Mouse (Mus musculus): ENCODE data around the gene Bloc1s2. TPM values are rescaled to one million over a fixed set of nuclear protein-coding genes. Genes with fewer than 3 reads are reported as not detected.
A peak's percentile ranks its signal among the peaks of the same experiment; 100 is the strongest.
"Not testable (repeated sequence)": the region's sequence is repeated elsewhere in the genome, so short reads cannot be mapped to it uniquely, and the experiment has no call there.

Gene Bloc1s2
- polyA plus RNA-seq, 1 experiment from 2014 or later = 48.1 TPM

DNA sequence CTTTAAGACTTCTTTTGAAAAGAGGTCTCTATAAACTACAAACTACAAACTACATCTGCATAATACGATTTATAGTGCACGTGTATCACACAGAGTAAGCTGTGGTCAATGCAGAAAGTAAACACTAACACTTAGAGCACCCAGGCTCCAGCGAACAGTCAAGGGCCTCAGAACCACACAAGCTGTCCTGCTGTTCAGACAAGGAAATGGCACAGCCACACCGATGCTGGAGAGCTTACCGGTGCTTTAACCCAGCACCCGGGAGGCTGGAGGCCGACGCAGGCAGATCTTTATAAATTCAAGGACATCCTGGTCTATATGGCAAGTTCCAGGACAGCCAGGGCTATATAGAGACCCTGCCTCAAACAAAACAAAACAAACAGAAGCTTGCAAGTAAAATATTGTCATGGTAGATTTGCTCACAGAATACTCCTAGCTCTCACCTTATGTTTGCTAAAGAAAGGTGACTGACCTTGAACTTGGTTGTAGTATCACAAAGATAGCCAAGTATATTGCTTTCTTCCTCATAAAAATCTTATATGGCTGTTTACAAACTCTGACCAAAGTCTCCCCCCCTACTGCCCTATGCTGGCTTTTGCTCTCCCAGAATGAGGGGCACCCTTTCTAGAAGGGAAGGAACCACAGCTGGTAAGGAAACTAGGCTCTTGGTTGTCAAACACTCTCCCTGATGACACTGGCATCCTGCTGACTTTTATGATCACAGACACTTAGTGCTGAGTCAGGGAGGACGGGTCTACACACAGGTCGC, 18.3 kb downstream of the Bloc1s2 start:
- ATAC-seq (ENCODE audit: low read depth) = no peak
- H3K9me3 ChIP-seq (replicated peaks) = no peaks in the 10 kb centered on the region
- H3K4me1 ChIP-seq (replicated peaks) = no peaks in the 10 kb centered on the region
- 87% methylated on average over 10 of the region's 10 CpGs for WGBS (ENCODE audit: insufficient replicate concordance)
- H3K4me2 ChIP-seq = no peak overlapping the region
- DNase-seq = no peak
- no peaks in the 10 kb centered on the region for H3K27me3 ChIP-seq
- no peak overlapping the region for H3K27ac ChIP-seq
- H3K36me3 ChIP-seq = peaks cover 91% of the 10 kb centered on the region
- no peak overlapping the region for H3K4me3 ChIP-seq (replicated peaks)
- no peak overlapping the region for H3K9ac ChIP-seq

- peaks cover 92% of the 10 kb centered on the region for H3K36me3 ChIP-seq
- DNase-seq (no peak), ATAC-seq (ENCODE audit: low read depth) (no peak)
- 87% methylated on average over 7 of the region's 7 CpGs for WGBS (ENCODE audit: insufficient replicate concordance)
- H3K9ac ChIP-seq = no peak overlapping the region
- H3K4me2 ChIP-seq = no peak overlapping the region
- no peaks in the 10 kb centered on the region for H3K9me3 ChIP-seq (replicated peaks)
- no peaks in the 10 kb centered on the region for H3K27me3 ChIP-seq
- H3K4me1 ChIP-seq (replicated peaks) = 0 out of 2 replicates have a peak, but pooled peaks cover 3% of the 10 kb centered on the region
- H3K27ac ChIP-seq = no peak overlapping the region
- H3K4me3 ChIP-seq (replicated peaks) = no peak overlapping the region
These were observed 25.1 kb downstream of the Bloc1s2 start for GRCm38 (mm10) chr19:44121137-44121536.

DNA sequence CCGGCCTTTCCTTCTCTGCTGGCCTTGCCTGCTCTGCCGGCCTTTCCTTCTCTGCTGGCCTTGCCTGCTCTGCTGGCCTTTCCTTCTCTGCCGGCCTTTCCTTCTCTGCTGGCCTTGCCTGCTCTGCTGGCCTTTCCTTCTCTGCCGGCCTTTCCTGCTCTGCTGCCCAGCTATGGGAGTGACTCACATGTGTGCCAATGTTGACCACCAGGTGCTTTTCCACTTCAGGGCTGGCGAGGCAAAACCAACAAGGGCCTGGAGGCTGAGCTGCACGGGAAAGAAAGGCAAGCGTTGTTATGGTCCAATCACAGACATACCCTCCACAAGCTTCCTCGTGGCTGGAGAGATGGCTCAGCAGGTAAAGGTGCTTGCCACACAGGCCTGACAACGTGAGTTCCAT, 25.6 kb downstream of the Bloc1s2 start:
- ATAC-seq (ENCODE audit: low read depth); H3K27me3 ChIP-seq; H3K4me2 ChIP-seq; DNase-seq; H3K9ac ChIP-seq; H3K27ac ChIP-seq; H3K9me3 ChIP-seq (replicated peaks); H3K4me3 ChIP-seq (replicated peaks); H3K4me1 ChIP-seq (replicated peaks): not testable (repeated sequence)
- H3K36me3 ChIP-seq = peaks cover 94% of the 10 kb centered on the region
- 85% methylated on average over 9 of the region's 9 CpGs for WGBS (ENCODE audit: insufficient replicate concordance)

DNA sequence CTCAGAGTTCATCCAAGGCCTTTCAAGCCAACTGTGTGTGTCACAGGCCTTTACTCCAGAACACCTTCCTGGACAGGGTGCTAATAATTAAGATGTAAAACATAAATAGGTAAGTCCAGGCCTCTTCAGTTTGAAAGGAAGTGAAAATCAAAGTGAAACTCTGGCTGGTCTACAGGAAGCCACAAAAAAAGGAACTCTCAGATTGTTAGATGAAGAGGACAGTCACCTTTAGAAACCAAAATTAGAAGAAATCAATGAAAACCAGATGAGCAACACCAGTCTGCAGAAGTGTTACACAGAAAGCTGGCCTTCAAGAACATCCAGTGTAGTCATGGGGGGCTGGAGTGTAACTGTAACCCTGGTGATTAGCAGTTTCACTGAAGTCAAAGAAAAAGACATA, 28.5 kb downstream of the Bloc1s2 start:
- Histone ChIP-seq H3K36me3 (peaks cover 92% of the 10 kb centered on the region), H3K4me2 (no peak overlapping the region), H3K9ac (no peak overlapping the region), H3K9me3 (replicated peaks) (no peaks in the 10 kb centered on the region), H3K27ac (no peak overlapping the region), H3K4me3 (replicated peaks) (no peak overlapping the region), H3K27me3 (no peaks in the 10 kb centered on the region), H3K4me1 (replicated peaks) (0 out of 2 replicates have a peak, but pooled peaks cover 3% of the 10 kb centered on the region)
- DNase-seq = no peak
- no peak for ATAC-seq (ENCODE audit: low read depth)

- Histone ChIP-seq H3K27me3 (no peaks in the 10 kb centered on the region), H3K9me3 (replicated peaks) (no peaks in the 10 kb centered on the region), H3K9ac (no peak overlapping the region), H3K27ac (no peak overlapping the region), H3K36me3 (peaks cover 75% of the 10 kb centered on the region), H3K4me3 (replicated peaks) (no peak overlapping the region), H3K4me2 (no peak overlapping the region), H3K4me1 (replicated peaks) (peaks cover 11% of the 10 kb centered on the region)
- DNase-seq (no peak), ATAC-seq (ENCODE audit: low read depth) (no peak)
- WGBS (ENCODE audit: insufficient replicate concordance) = 56% methylated on average over 7 of the region's 7 CpGs
These were observed 34.5 kb downstream of the Bloc1s2 start for GRCm38 (mm10) chr19:44111706-44112105.

DNA sequence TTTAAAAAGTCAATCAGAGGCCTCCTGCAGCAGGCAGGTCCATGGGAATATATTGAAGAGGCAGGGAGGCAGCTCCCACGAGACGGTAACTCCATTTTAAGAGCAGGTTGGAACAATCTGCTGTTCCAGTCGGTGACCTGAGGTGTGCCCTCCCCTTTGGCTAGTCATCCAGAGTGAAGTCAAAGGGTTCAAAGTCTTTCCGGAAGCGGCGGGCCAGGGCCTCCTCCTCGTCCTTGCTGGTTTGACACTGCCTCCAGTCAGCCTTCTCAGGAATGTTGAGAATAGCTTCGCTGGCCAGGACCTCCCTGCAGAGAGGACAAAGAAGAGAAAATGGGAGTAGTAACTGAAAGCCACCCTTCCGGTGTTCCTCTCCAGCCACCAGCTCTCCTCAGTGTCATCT, 35.9 kb downstream of the Bloc1s2 start:
- ATAC-seq (ENCODE audit: low read depth) (no peak), DNase-seq (no peak)
- Histone ChIP-seq H3K27ac (no peak overlapping the region), H3K4me3 (replicated peaks) (no peak overlapping the region), H3K9ac (no peak overlapping the region), H3K27me3 (no peaks in the 10 kb centered on the region), H3K36me3 (peaks cover 62% of the 10 kb centered on the region), H3K4me2 (no peak overlapping the region), H3K9me3 (replicated peaks) (no peaks in the 10 kb centered on the region), H3K4me1 (replicated peaks) (peaks cover 25% of the 10 kb centered on the region)
- 74% methylated on average over 9 of the region's 9 CpGs for WGBS (ENCODE audit: insufficient replicate concordance)

- H3K9me3 ChIP-seq (replicated peaks) = no peaks in the 10 kb centered on the region
- H3K4me2 ChIP-seq = no peak overlapping the region
- peaks cover 37% of the 10 kb centered on the region for H3K4me1 ChIP-seq (replicated peaks)
- no peak for DNase-seq
- H3K36me3 ChIP-seq = peaks cover 49% of the 10 kb centered on the region
- no peak overlapping the region for H3K9ac ChIP-seq
- H3K27ac ChIP-seq = no peak overlapping the region
- ATAC-seq (ENCODE audit: low read depth) = no peak
- no peaks in the 10 kb centered on the region for H3K27me3 ChIP-seq
- H3K4me3 ChIP-seq (replicated peaks) = no peak overlapping the region
These were observed 37.2 kb downstream of the Bloc1s2 start for GRCm38 (mm10) chr19:44108996-44109395.

- Histone ChIP-seq H3K27ac (0 out of 2 replicates have a peak overlapping the region, but pooled peaks have one; percentile 53), H3K9me3 (replicated peaks) (no peaks in the 10 kb centered on the region), H3K4me3 (replicated peaks) (peak overlapping the region; percentile 86), H3K36me3 (peaks cover 40% of the 10 kb centered on the region), H3K4me1 (replicated peaks) (peaks cover 37% of the 10 kb centered on the region), H3K9ac (peak overlapping the region; percentile 94), H3K27me3 (no peaks in the 10 kb centered on the region), H3K4me2 (peak overlapping the region; percentile 85)
- DNase-seq (no peak), ATAC-seq (ENCODE audit: low read depth) (peak; percentile 27; the same call in 1 of the 2 replicates)
- WGBS (ENCODE audit: insufficient replicate concordance) = 31% methylated on average over 22 of the region's 22 CpGs
These were observed 38.4 kb downstream of the Bloc1s2 start for GRCm38 (mm10) chr19:44107661-44108521.

GRCm38 (mm10) chr19:44106831-44107660, 39.2 kb downstream of the Bloc1s2 start, which contains the start of gene Chuk:
TSS of gene Chuk (minus strand) at chr19:44107480.
- Histone ChIP-seq H3K27me3 (no peaks in the 10 kb centered on the region), H3K9me3 (replicated peaks) (no peaks in the 10 kb centered on the region), H3K27ac (peak within 1 kb of the TSS; percentile 76), H3K4me3 (replicated peaks) (peak within 1 kb of the TSS; percentile 86), H3K4me2 (peak within 1 kb of the TSS; percentile 85), H3K36me3 (peaks cover 37% of the 10 kb centered on the region), H3K4me1 (replicated peaks) (peaks cover 37% of the 10 kb centered on the region), H3K9ac (peak within 1 kb of the TSS; percentile 94)
- DNase-seq (peak; percentile 92), ATAC-seq (ENCODE audit: low read depth) (peak; percentile 98)
- WGBS (ENCODE audit: insufficient replicate concordance) = under 1% methylated on average over 61 of the region's 67 CpGs

DNA sequence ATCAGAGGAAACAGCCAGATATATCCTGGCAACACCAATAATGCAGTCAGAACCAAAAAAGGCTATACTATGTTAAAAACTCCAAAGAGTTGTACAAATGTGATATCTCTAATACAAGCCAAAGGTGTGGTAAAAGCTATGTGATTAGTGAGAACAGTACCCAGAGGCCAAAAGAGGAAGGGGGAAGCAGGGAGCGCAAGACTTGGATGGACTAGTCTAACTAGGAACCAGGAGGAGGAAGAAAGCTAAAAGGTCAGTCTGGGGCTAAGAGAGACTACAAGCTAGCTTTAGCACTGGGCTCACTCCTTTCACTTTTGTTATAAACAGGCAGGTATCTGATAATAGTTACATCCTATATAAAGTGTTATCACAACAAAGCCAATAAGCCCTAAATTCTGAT, 41.9 kb downstream of the Bloc1s2 start:
- peaks cover 34% of the 10 kb centered on the region for H3K4me1 ChIP-seq (replicated peaks)
- H3K9ac ChIP-seq = no peak overlapping the region
- ATAC-seq (ENCODE audit: low read depth) (no peak), DNase-seq (no peak)
- no peaks in the 10 kb centered on the region for H3K27me3 ChIP-seq
- no peak overlapping the region for H3K4me2 ChIP-seq
- H3K36me3 ChIP-seq = peaks cover 25% of the 10 kb centered on the region
- H3K9me3 ChIP-seq (replicated peaks) = no peaks in the 10 kb centered on the region
- WGBS (ENCODE audit: insufficient replicate concordance) = 75% methylated on average over 1 of the region's 1 CpGs
- no peak overlapping the region for H3K4me3 ChIP-seq (replicated peaks)
- no peak overlapping the region for H3K27ac ChIP-seq

- Histone ChIP-seq H3K36me3 (peaks cover 28% of the 10 kb centered on the region), H3K9ac (no peak overlapping the region), H3K4me1 (replicated peaks) (peaks cover 31% of the 10 kb centered on the region), H3K9me3 (replicated peaks) (no peaks in the 10 kb centered on the region), H3K4me2 (no peak overlapping the region), H3K4me3 (replicated peaks) (no peak overlapping the region), H3K27ac (no peak overlapping the region), H3K27me3 (no peaks in the 10 kb centered on the region)
- ATAC-seq (ENCODE audit: low read depth) (no peak), DNase-seq (no peak)
- 89% methylated on average over 3 of the region's 3 CpGs for WGBS (ENCODE audit: insufficient replicate concordance)
These were observed 43.2 kb downstream of the Bloc1s2 start for GRCm38 (mm10) chr19:44103001-44103400.

Data from liver, embryonic 13.5 days (tissue).